Mouse (Mus musculus) megakaryocyte, embryonic 14.5 days (primary cell): ENCODE results near the gene Plekhm1.

Experiments
- FLI1 ChIP-seq: IDR thresholded peaks from 2 replicates; pipeline ENCODE4 v1.6.1; 2012; ENCODE audit warnings: low read length, inconsistent platforms, mixed read lengths
- GATA1 ChIP-seq: IDR thresholded peaks from 3 replicates; pipeline ENCODE4 v1.6.1; 2012; ENCODE audit warnings: mixed read lengths, low read length, inconsistent platforms, borderline replicate concordance

- TF ChIP-seq GATA1 (no peak), FLI1 (no peak)
Observed at GRCm38 (mm10) chr11:103345408-103346091, 66.9 kb downstream of the Plekhm1 start.
